ENCODE assay signal across 8 mouse cellular contexts in genomic region chr5:115134234-115135165, GRCm38 (mm10). TPM values are rescaled to one million over a fixed set of nuclear protein-coding genes. Genes with fewer than 3 reads are reported as not detected.
A peak's percentile ranks its signal among the peaks of the same experiment; 100 is the strongest.
DNase-seq lines count a peak whose midpoint lies in the region; ATAC-seq lines count a peak whose summit lies in the region.

Unc119b (minus strand) TSS chr5:115134975.

- peak within 1 kb of the TSS; percentile 89 for H3K4me3 ChIP-seq in hindbrain, embryonic 13.5 days

- H3K4me1 ChIP-seq in hindbrain, embryonic 13.5 days (replicated peaks): peaks cover 33% of the 10 kb centered on the region

- peak within 1 kb of the TSS; percentile 68 for H3K27ac ChIP-seq in hindbrain, embryonic 13.5 days

- no peaks in the 10 kb centered on the region for H3K27me3 ChIP-seq in hindbrain, embryonic 13.5 days

- H3K9me3 ChIP-seq in hindbrain, embryonic 13.5 days: no peaks in the 10 kb centered on the region

- H3K4me2 ChIP-seq in hindbrain, embryonic 13.5 days: peak within 1 kb of the TSS; percentile 87

- WGBS in hindbrain, embryonic 13.5 days: under 1% methylated on average over 70 of the region's 81 CpGs

- peak; percentile 89 for DNase-seq in T-cell, adult 2 months (ENCODE audit: low spot score)
- peak; percentile 93 to 95 for DNase-seq in cerebellum, postnatal 25 days
- DNase-seq in frontal cortex, postnatal 25 days (ENCODE audit: low spot score in 2 of 2): peak; percentile 71 to 75
- DNase-seq in layer of hippocampus, postnatal 25 days (ENCODE audit: extremely low spot score in 1 of 2, low spot score in 1 of 2): peak; percentile 75 to 76
- DNase-seq in lung, postnatal 14 days: peak; percentile 90
- DNase-seq in ovary, postnatal 36 days (ENCODE audit: low spot score): peak; percentile 90
- peak; percentile 94 for DNase-seq in thymus, postnatal 14 days

- peaks cover 9% of the 10 kb centered on the region for H3K36me3 ChIP-seq in hindbrain, embryonic 13.5 days

- ATAC-seq in hindbrain, embryonic 13.5 days (ENCODE audit: low FRiP score): peak; percentile 93

- H3K9ac ChIP-seq in hindbrain, embryonic 13.5 days: peak within 1 kb of the TSS; percentile 92

RNA-seq across cellular contexts. Expression of gene Unc119b, which starts in this region (rescaled TPM):
- 36.7 and 38.0 TPM in 2 replicates for polyA plus RNA-seq in hindbrain, embryonic 13.5 days (2015; fragmentation: Nextera tagmentation; extraction: Ambion mirVana)
- 10 to 100 TPM; 26.8 to 30.9 TPM for total RNA-seq in layer of hippocampus, postnatal 25 days (2021)

Comparison
In these comparisons a context has a peak if more than half of its experiments do, and no peak if none do; other contexts are left out.
1. Peak in every context shown above with its lines: DNase-seq, ATAC-seq, H3K4me3 ChIP-seq and H3K27ac ChIP-seq.